Mouse (Mus musculus): ENCODE results near the gene Naa35. TPM values are rescaled to one million over a fixed set of nuclear protein-coding genes. Genes with fewer than 3 reads are reported as not detected.
A peak's percentile ranks its signal among the peaks of the same experiment; 100 is the strongest.

The Naa35 gene
- polyA plus RNA-seq (2016; fragmentation: Nextera tagmentation; extraction: Ambion mirVana), result 111 and 114 TPM in 2 replicates

GRCm38 (mm10) chr13:59584947-59585647, at the start of gene Naa35, which contains the start of gene Agtpbp1:
Naa35 (plus strand) TSS chr13:59585259.
Agtpbp1 (minus strand) TSS chr13:59585227.
- Histone ChIP-seq H3K4me1 (peaks cover 25% of the 10 kb centered on the region), H3K9me3 (no peaks in the 10 kb centered on the region), H3K27ac (replicated peaks) (peak within 1 kb of the TSS; percentile 94), H3K36me3 (replicated peaks) (peaks cover 33% of the 10 kb centered on the region), H3K4me3 (peak within 1 kb of the TSS; percentile 94), H3K27me3 (replicated peaks; ENCODE audit: low read depth, poor library complexity, severe bottlenecking) (no peaks in the 10 kb centered on the region)
- peak; percentile 99 for DNase-seq (ENCODE audit: low spot score)
- WGBS, result under 1% methylated on average over 83 of the region's 83 CpGs

- H3K36me3 ChIP-seq (replicated peaks), result peaks cover 2% of the 10 kb centered on the region; the same call in 1 of the 2 replicates
- WGBS, result 90% methylated on average over 6 of the region's 6 CpGs
- H3K4me1 ChIP-seq, result no peaks in the 10 kb centered on the region
- no peaks in the 10 kb centered on the region for H3K27me3 ChIP-seq (replicated peaks; ENCODE audit: low read depth, poor library complexity, severe bottlenecking)
- H3K27ac ChIP-seq (replicated peaks), result no peak overlapping the region
- no peaks in the 10 kb centered on the region for H3K9me3 ChIP-seq
- no peak for DNase-seq (ENCODE audit: low spot score)
- no peak overlapping the region for H3K4me3 ChIP-seq
Observed at GRCm38 (mm10) chr13:59535746-59536145, 49.3 kb upstream of the Naa35 start.

DNA sequence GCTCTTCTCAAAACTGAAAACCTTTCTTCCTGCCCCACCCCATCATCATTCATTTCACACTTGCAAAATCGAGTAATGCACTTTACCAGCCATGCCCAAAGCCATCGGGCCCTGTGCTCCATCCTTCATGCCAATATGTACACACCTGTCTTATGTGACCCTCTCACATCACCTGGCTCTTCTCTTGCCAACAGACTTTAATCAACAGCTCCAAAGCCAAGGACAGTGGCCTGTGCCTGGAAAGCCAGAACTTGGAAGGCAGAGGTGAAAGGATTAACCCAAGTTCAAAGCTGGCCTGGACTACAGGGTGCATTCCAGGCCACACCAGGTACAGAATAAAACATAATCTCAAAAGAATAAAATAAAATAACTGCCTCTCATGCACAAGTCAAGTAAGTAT, 48.4 kb upstream of the Naa35 start:
- WGBS, result 85% methylated on average over 2 of the region's 2 CpGs
- H3K4me1 ChIP-seq, result no peaks in the 10 kb centered on the region

GRCm38 (mm10) chr13:59538661-59539060, 46.4 kb upstream of the Naa35 start:
- Histone ChIP-seq H3K27me3 (replicated peaks; ENCODE audit: low read depth, poor library complexity, severe bottlenecking) (no peaks in the 10 kb centered on the region), H3K9me3 (no peaks in the 10 kb centered on the region), H3K27ac (replicated peaks) (no peak overlapping the region), H3K4me3 (no peak overlapping the region), H3K4me1 (no peaks in the 10 kb centered on the region), H3K36me3 (replicated peaks) (no peaks in the 10 kb centered on the region; the same call in 1 of the 2 replicates)
- 93% methylated on average over 5 of the region's 5 CpGs for WGBS
- no peak for DNase-seq (ENCODE audit: low spot score)

More for the DNA sequence above, 48.4 kb upstream of the Naa35 start:
- Histone ChIP-seq H3K27me3 (replicated peaks; ENCODE audit: low read depth, poor library complexity, severe bottlenecking) (no peaks in the 10 kb centered on the region), H3K4me3 (no peak overlapping the region), H3K27ac (replicated peaks) (no peak overlapping the region), H3K36me3 (replicated peaks) (peaks cover 2% of the 10 kb centered on the region; the same call in 1 of the 2 replicates), H3K9me3 (no peaks in the 10 kb centered on the region)
- DNase-seq (ENCODE audit: low spot score), result no peak

GRCm38 (mm10) chr13:59540030-59540429, 45.0 kb upstream of the Naa35 start:
- Histone ChIP-seq H3K9me3 (no peaks in the 10 kb centered on the region), H3K36me3 (replicated peaks) (no peaks in the 10 kb centered on the region; the same call in 1 of the 2 replicates), H3K27me3 (replicated peaks; ENCODE audit: low read depth, poor library complexity, severe bottlenecking) (no peaks in the 10 kb centered on the region), H3K27ac (replicated peaks) (no peak overlapping the region), H3K4me1 (peaks cover 6% of the 10 kb centered on the region), H3K4me3 (no peak overlapping the region)
- DNase-seq (ENCODE audit: low spot score), result no peak
- 79% methylated on average over 5 of the region's 5 CpGs for WGBS

DNA sequence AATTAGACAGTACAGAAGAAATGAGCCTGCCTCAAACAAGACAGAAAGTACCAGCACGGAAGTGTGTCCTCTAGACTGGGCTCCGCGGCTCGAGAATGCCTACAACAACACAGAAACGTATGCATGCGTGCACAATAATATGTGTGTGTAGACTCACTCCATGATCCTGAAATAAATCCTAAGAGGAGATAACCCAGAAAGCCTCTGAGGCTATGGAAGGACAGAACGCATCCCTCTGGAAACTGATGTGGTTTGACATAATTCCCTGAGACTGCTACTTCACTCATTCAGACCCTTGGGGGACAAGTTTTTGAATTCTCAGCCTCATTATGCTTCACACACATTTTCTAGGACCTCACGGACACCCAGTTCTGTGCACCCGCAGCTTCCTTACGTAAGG, 42.6 kb upstream of the Naa35 start:
- no peak for DNase-seq (ENCODE audit: low spot score)
- no peaks in the 10 kb centered on the region; the same call in 1 of the 2 replicates for H3K36me3 ChIP-seq (replicated peaks)
- H3K27ac ChIP-seq (replicated peaks), result no peak overlapping the region
- WGBS, result 93% methylated on average over 10 of the region's 10 CpGs
- no peak overlapping the region for H3K4me3 ChIP-seq
- no peaks in the 10 kb centered on the region for H3K27me3 ChIP-seq (replicated peaks; ENCODE audit: low read depth, poor library complexity, severe bottlenecking)
- peaks cover 14% of the 10 kb centered on the region for H3K4me1 ChIP-seq
- H3K9me3 ChIP-seq, result no peaks in the 10 kb centered on the region

GRCm38 (mm10) chr13:59547091-59547490, 38.0 kb upstream of the Naa35 start:
- no peak for DNase-seq (ENCODE audit: low spot score)
- 83% methylated on average over 2 of the region's 2 CpGs for WGBS
- H3K36me3 ChIP-seq (replicated peaks), result no peaks in the 10 kb centered on the region
- H3K4me1 ChIP-seq, result peaks cover 14% of the 10 kb centered on the region
- H3K4me3 ChIP-seq, result no peak overlapping the region
- no peak overlapping the region for H3K27ac ChIP-seq (replicated peaks)
- H3K9me3 ChIP-seq, result no peaks in the 10 kb centered on the region
- no peaks in the 10 kb centered on the region for H3K27me3 ChIP-seq (replicated peaks; ENCODE audit: low read depth, poor library complexity, severe bottlenecking)

DNA sequence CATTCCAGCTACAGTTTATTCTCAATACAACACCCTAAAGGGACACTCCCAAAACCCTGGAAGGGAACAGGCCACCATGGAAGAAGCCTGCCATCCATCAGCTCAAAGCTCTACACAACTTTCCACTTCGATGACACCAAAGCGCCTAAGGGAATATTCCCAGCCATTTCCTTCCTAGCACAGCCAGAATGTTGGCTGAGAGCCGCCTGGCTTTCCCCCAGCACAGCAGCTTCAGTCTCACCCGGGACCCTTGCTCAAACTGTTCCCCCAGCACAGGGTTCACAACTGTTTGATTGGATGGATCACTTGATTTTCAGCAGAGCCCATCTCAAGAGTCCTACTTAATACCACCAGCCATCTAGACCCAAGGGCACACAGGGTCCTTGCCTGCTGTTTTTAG, 37.3 kb upstream of the Naa35 start:
- no peaks in the 10 kb centered on the region for H3K27me3 ChIP-seq (replicated peaks; ENCODE audit: low read depth, poor library complexity, severe bottlenecking)
- DNase-seq (ENCODE audit: low spot score), result no peak
- peaks cover 14% of the 10 kb centered on the region for H3K4me1 ChIP-seq
- no peak overlapping the region for H3K4me3 ChIP-seq
- 72% methylated on average over 4 of the region's 4 CpGs for WGBS
- H3K36me3 ChIP-seq (replicated peaks), result no peaks in the 10 kb centered on the region
- H3K9me3 ChIP-seq, result no peaks in the 10 kb centered on the region
- H3K27ac ChIP-seq (replicated peaks), result no peak overlapping the region

GRCm38 (mm10) chr13:59549318-59549798, 35.7 kb upstream of the Naa35 start:
- Histone ChIP-seq H3K4me3 (no peak overlapping the region), H3K9me3 (no peaks in the 10 kb centered on the region), H3K4me1 (peaks cover 14% of the 10 kb centered on the region), H3K27ac (replicated peaks) (no peak overlapping the region), H3K27me3 (replicated peaks; ENCODE audit: low read depth, poor library complexity, severe bottlenecking) (no peaks in the 10 kb centered on the region), H3K36me3 (replicated peaks) (no peaks in the 10 kb centered on the region)
- DNase-seq (ENCODE audit: low spot score), result no peak
- WGBS, result 63% methylated on average over 1 of the region's 1 CpGs

GRCm38 (mm10) chr13:59552286-59552685, 32.8 kb upstream of the Naa35 start:
- Histone ChIP-seq H3K4me3 (no peak overlapping the region), H3K27ac (replicated peaks) (no peak overlapping the region), H3K9me3 (no peaks in the 10 kb centered on the region), H3K27me3 (replicated peaks; ENCODE audit: low read depth, poor library complexity, severe bottlenecking) (peaks cover 11% of the 10 kb centered on the region), H3K4me1 (peaks cover 26% of the 10 kb centered on the region), H3K36me3 (replicated peaks) (no peaks in the 10 kb centered on the region)
- no peak for DNase-seq (ENCODE audit: low spot score)
- WGBS, result 90% methylated on average over 5 of the region's 5 CpGs

GRCm38 (mm10) chr13:59552751-59553150, 32.3 kb upstream of the Naa35 start:
- Histone ChIP-seq H3K4me1 (peaks cover 30% of the 10 kb centered on the region), H3K9me3 (no peaks in the 10 kb centered on the region), H3K4me3 (no peak overlapping the region), H3K27me3 (replicated peaks; ENCODE audit: low read depth, poor library complexity, severe bottlenecking) (peaks cover 11% of the 10 kb centered on the region), H3K36me3 (replicated peaks) (no peaks in the 10 kb centered on the region), H3K27ac (replicated peaks) (no peak overlapping the region)
- DNase-seq (ENCODE audit: low spot score), result no peak
- 75% methylated on average over 2 of the region's 2 CpGs for WGBS

DNA sequence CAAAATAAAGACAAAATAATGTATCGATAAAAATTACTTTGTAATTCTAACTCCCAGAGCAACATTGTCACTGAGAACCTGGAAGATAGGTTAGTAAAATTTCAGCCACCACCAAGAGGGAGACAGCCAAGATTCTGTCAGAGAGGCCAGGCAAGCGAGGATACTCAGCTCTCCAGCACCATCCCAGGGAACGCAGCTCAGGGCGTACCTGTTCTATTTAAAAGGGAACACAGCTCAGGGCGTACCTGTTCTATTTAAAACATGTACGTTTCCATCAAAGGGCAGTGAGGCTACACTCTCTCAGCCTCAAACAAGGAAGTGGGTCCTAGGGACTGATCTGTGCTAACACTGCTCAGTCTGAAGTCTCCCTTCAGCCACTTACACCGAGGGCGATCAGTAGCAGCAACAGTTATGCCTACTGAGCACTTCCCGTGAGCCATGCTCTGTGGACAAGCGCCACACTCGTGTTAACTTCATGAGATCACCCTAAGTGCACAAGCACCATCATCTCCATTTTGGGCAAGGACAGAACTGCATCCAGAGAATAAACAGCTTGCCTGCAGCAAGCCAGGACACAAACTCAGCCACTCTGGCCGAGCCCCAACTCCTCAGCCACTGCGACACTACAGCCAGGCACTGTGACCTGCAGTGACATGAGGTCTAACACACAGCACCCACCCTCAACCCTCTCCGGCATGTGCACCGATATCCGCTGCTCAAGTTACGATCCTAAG, 30.1 kb upstream of the Naa35 start:
- Histone ChIP-seq H3K36me3 (replicated peaks) (no peaks in the 10 kb centered on the region), H3K27ac (replicated peaks) (no peak overlapping the region), H3K4me1 (peaks cover 34% of the 10 kb centered on the region), H3K4me3 (peak overlapping the region; percentile 89; the same call in 1 of the 2 replicates), H3K9me3 (no peaks in the 10 kb centered on the region), H3K27me3 (replicated peaks; ENCODE audit: low read depth, poor library complexity, severe bottlenecking) (peaks cover 11% of the 10 kb centered on the region)
- no peak for DNase-seq (ENCODE audit: low spot score)
- 74% methylated on average over 17 of the region's 17 CpGs for WGBS

Measured in embryonic facial prominence, embryonic 10.5 days (tissue).